Mouse (Mus musculus): Measurements from ENCODE around the gene Myo9a. TPM values are rescaled to one million over a fixed set of nuclear protein-coding genes. Genes with fewer than 3 reads are reported as not detected.
"Not testable (repeated sequence)": the region's sequence is repeated elsewhere in the genome, so short reads cannot be mapped to it uniquely, and the experiment has no call there.

The Myo9a gene
- total RNA-seq, 2 experiments from 2014 or later: 19.3 to 21.0 TPM

- intact Hi-C loops (cut with DNase I): no loop called here
- DNase-seq: no peak
Measured at GRCm38 (mm10) chr9:59947271-59947670, 196.6 kb downstream of the Myo9a start.

DNA sequence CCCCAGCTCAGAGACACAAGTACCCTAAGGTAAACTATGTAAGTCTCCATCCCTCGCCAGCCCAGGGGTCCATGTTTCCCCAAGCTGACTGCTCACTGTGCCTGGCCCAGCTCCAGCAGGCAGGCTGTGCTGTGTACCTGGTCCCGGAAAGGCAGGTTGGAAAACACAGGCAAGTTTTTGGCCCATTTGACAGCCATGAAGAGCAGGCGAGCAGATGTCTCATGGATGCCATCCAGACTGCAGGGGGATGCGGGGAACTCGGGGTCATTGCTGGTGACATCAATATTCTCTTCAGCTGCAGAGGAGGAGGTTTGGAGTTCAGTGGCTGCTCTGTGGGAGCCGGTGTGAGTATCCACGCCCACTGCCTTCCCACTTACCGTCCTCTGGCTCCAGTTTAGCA is 197.5 kb downstream of the Myo9a start:
- intact Hi-C loops (cut with DNase I): no loop called here
- DNase-seq: no peak

DNA sequence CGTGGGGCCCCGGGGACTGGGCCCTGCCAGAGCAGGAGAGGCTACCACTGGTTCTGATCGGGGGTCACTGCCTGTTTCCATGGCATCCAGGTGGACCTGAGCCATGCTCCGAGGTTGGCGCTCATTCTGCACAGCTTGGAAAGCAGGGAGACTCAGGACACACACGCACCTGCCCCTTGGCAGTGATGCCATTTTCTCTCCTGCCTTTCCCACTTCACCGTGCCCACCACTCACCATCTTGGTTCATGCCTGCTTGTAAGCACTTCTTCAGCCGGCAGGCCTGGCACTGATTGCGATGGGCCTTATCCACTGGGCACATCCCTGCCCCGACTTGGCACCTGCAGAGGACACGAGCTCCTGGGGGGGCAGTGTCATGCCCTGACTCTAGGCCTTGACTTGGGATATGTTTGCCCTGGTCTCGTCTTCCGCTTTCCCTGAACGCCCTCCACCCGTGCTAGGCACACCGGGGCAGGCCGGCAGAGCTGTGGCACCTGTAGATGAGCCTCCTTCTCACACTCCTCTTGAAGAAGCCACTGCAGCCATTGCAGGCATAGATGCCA is 198.1 kb downstream of the Myo9a start:
- intact Hi-C loops (cut with DNase I): no loop called here
- DNase-seq: no peak

- no peak for DNase-seq
- intact Hi-C loops (cut with DNase I): no loop called here
Measured at GRCm38 (mm10) chr9:59949511-59949910, 198.8 kb downstream of the Myo9a start.

DNA sequence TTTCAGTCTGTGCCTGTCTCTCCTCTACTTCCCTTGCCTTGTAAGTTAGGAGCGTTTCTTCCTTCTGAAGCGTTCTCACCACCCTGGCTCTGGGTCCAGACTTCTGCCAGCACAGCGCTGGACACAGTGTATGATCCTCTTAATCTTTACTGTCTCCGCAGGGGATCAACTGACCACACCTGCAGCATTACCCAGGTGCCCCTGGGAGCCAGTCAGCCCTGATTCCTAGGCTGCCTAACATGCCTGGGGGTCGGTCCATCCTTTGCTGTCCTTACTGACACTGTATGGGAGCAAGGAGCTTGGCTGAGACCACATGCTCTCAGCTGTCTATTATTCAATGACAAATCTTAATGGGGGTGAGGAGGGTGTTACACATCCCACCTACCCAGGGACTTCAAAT is 199.3 kb downstream of the Myo9a start:
- intact Hi-C loops (cut with DNase I): no loop called here
- no peak for DNase-seq

- no peak for DNase-seq
- intact Hi-C loops (cut with DNase I): no loop called here
Measured at GRCm38 (mm10) chr9:59951001-59951750, 200.5 kb downstream of the Myo9a start.

- intact Hi-C loops (cut with DNase I): no loop called here
- no peak for DNase-seq
Measured at GRCm38 (mm10) chr9:59951943-59952342, 201.2 kb downstream of the Myo9a start.

DNA sequence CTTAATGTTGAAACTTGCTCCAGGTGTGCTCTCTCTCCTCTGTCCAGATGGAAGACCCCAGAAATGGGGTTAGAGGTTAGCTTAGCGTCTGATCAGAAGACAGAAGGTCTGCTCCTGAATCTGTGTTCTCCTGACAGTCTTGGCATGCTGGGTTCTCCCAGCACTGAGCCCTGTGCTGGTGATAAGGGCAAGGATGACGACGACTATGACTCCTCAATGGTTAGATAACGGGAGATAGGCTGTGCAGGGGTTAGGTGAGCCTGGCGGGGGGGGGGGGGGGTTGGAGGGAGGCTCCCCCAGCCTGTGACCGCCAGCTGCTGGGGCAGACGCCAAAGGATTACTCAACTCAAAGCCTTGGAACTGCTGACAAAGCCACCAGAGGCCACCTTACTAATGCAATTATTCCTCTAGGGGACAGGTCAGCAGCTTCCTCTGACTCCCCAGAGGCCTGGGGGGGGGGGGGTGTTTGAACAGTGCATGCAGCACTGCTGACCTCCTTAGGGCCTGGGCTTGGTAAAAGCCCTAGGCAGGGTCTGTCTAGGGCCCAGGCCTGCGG is 201.9 kb downstream of the Myo9a start:
- DNase-seq: no peak
- intact Hi-C loops (cut with DNase I): no loop called here

DNA sequence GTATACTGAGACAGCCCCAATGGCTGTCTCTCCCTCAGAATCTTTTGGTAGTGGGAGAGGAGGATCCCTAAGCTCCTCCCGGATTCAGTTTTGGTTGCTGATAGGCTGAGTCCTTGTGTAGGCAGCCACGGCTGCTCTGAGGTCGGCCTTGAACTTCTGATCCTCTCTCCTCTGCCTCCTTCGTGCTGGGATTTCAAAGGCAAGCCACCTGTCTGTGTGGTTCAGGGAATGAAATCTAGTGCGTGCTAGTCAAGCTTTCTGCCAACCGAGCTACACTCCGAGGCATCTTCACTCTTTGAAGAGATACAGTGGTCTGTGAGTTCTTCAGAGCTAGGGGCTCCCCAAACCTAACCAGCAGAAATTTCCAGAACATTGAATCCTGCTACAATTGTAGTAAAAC is 202.9 kb downstream of the Myo9a start:
- intact Hi-C loops (cut with DNase I): no loop called here
- DNase-seq: no peak

DNA sequence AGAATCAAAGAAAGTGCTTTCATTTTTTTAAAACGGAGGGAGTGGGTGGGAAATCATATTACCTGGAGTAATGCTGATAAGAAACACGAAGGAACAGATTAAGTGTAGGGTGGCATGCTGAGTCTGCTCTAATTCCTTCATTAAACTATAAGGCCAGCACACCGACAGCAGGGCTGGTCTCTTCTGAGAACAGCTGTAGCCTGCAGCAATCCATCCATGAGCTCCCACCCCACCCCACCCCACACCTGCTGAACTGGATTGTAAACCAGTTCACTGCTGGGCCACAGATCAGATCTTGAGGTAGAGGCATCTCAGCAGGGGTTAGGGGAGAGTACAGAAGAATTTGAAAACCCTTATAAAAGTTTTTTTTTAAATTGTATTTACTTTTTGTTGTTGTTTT is 204.5 kb downstream of the Myo9a start:
- intact Hi-C loops (cut with DNase I): no loop called here
- no peak for DNase-seq

DNA sequence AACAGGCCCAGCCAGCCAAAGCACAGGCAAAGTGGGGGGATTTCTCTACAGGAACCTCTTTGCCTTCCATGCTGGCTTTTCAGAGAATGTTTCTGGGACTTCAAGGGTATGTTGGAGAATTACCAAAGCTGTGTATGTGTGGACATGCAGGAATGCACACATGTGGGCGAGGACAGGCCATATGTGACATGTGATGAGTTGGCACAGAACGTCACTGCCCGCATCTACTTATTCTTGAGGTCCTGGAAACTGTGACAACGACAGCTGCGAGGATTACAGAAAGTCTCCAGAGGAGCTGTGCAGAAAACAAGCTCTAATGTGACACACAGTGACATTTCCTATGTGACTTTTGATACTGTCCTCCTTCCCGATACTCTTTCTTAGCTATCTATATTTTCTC is 205.0 kb downstream of the Myo9a start:
- intact Hi-C loops (cut with DNase I): no loop called here
- DNase-seq: peak; percentile 30 to 56

GRCm38 (mm10) chr9:59956496-59956895 is 205.8 kb downstream of the Myo9a start:
- DNase-seq: no peak
- intact Hi-C loops (cut with DNase I): no loop called here

- intact Hi-C loops (cut with DNase I); DNase-seq: not testable (repeated sequence)
Measured at GRCm38 (mm10) chr9:59958115-59958514, 207.4 kb downstream of the Myo9a start.

GRCm38 (mm10) chr9:59959276-59959675 is 208.6 kb downstream of the Myo9a start:
- intact Hi-C loops (cut with DNase I): loop anchor here (1.0 kb wide), 1 partner anchor 31 kb away; no protein-coding TSS in a partner anchor
- DNase-seq: peak; percentile 92 to 95

GRCm38 (mm10) chr9:59960559-59960958 is 209.9 kb downstream of the Myo9a start, which contains the start of gene Nr2e3:
Gene Nr2e3 (minus strand): TSS chr9:59960659.
- intact Hi-C loops (cut with DNase I): loop anchor here (5.0 kb wide), 1 partner anchor 277 kb away; no protein-coding TSS in a partner anchor
- no peak for DNase-seq

GRCm38 (mm10) chr9:59961201-59961955 is 210.7 kb downstream of the Myo9a start:
- intact Hi-C loops (cut with DNase I): loop anchor here (5.0 kb wide), 1 partner anchor 276 kb away; no protein-coding TSS in a partner anchor
- no peak for DNase-seq

DNA sequence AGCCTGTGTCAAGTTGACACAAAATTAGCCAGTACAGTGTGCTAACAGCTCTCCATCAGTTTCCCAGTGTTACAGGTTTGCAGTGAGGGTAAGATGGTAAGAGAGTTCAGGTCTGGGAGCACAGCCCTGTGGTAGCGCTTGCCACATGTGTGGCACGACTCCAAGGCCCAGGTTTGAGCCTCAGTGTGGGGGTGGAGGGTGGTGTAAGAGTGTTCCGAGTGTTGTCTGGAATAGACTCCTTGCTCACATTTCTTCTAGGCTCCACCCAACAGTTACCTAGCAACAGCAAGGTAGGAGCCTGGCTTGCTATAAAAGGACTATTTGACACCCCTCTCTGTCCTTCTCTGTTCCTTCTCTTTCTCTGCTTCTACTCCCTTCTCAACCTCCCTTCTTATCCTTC is 213.7 kb downstream of the Myo9a start:
- intact Hi-C loops (cut with DNase I): loop anchor here (5.0 kb wide), 1 partner anchor 273 kb away; no protein-coding TSS in a partner anchor
- DNase-seq: no peak

- intact Hi-C loops (cut with DNase I): no loop called here
- no peak for DNase-seq
Measured at GRCm38 (mm10) chr9:59965046-59965445, 214.3 kb downstream of the Myo9a start.

DNA sequence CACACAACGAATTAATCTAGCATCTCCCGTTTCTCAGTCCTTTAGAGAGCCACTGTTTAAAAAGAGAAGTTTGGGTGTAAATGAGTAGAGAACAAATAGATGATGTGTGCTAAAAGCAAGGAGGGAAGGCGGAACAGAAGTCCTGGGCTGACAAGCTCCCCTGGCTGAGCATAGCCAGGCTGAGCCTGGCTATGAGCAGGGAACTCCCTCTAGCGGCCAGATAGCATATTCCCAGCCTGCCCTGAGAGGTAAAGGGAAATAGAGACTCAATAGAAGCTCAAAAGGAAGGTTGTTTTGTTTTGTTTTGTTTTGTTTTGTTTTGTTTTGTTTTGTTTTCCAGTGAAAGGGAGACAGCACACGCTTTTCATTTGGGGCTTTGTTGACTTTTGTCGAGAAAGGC is 218.7 kb downstream of the Myo9a start:
- DNase-seq: peak; percentile 68 to 69

DNA sequence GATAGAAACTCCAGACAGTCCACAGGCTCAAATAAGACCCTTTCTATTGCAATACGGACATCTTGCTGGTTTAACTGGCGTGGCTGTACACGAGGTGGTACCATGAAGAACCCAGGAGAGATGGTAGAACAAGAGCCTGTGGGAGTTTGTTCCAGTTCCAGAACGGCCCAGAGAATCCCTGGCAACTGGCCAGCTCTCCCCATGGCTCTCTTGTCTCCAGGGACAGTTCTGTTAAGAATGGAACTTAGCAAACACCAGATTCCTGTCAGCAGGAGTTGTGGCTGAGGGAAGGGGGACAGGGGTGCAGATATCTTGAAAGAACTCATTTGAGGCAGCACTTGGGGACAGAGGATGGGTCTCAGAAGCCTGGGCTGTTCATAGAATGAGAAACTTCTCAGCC is 220.6 kb downstream of the Myo9a start:
- intact Hi-C loops (cut with DNase I): no loop called here
- DNase-seq: peak in 1 of 2 experiments; percentile 24

More for the DNA sequence above, 218.7 kb downstream of the Myo9a start:
- intact Hi-C loops (cut with DNase I): loop anchor here (2.0 kb wide), 1 partner anchor 247 kb away; no protein-coding TSS in a partner anchor

All from heart, postnatal 10 days (tissue).